Mouse (Mus musculus): Measurements from ENCODE around the gene Ttc37. TPM values are rescaled to one million over a fixed set of nuclear protein-coding genes. Genes with fewer than 3 reads are reported as not detected.
A peak's percentile ranks its signal among the peaks of the same experiment; 100 is the strongest.

Ttc37 gene
- 0.06 TPM in 1 of 2 replicates, not detected in the other for polyA plus RNA-seq (2012; ENCODE audit: insufficient read depth, low replicate concordance)

DNA sequence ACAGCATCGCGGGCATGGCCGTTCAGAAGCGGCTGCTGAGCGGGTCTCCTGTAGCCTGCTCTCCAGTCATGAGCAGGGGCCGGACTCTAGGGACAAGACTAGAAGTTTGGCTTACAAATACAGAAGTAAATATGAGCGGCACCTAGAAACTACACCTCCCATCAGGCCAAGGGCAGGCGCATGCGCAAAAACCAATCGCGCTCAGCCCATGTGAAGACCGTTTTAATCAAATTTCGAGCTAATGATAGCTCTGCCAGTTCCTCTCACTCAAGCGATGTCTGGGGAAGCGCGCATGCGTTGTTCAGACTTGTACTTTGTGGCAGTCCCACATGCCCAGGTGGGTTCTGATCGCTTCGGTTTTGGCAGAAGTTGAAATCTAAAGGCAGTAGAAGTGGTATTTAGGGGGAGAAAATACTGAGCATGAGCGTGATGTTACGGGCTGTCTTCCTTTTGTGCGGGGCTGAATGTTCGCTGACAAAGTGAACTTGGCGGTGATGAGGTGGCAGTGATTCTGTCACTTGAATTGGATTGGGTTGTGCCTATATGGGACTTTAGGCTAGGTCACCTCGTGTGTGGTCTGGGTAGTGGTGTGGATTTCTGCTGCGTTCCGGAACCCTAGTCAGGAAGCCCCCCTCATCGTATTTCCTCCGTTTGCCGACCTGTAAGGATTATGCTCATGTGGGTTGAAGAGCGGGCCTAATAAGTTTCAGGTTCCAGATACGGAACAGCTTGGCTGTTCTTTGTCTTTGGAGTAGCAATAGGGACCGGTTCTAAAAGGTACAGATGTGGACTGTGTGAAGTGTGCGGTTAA lies at the start of gene Ttc37, which contains the start of gene Arsk:
TSS of gene Ttc37 (plus strand) at position 242 of the 811 bp plus-strand sequence.
TSS of gene Arsk (minus strand) at position 168 of the 811 bp plus-strand sequence.
- H3K9me3 ChIP-seq, result no peaks in the 10 kb centered on the region
- peaks cover 35% of the 10 kb centered on the region for H3K36me3 ChIP-seq (replicated peaks; ENCODE audit: low read length)
- peak within 1 kb of the TSS; percentile 98 for H3K4me3 ChIP-seq (replicated peaks)
- H3K27me3 ChIP-seq (replicated peaks), result no peaks in the 10 kb centered on the region
- H3K4me1 ChIP-seq, result peaks cover 24% of the 10 kb centered on the region
- TF ChIP-seq FLI1 (IDR thresholded peaks at IDR 0.05; ENCODE audit: low read length) (no peak), GATA1 (IDR thresholded peaks at IDR 0.05; ENCODE audit: borderline replicate concordance, low read length) (no peak)

DNA sequence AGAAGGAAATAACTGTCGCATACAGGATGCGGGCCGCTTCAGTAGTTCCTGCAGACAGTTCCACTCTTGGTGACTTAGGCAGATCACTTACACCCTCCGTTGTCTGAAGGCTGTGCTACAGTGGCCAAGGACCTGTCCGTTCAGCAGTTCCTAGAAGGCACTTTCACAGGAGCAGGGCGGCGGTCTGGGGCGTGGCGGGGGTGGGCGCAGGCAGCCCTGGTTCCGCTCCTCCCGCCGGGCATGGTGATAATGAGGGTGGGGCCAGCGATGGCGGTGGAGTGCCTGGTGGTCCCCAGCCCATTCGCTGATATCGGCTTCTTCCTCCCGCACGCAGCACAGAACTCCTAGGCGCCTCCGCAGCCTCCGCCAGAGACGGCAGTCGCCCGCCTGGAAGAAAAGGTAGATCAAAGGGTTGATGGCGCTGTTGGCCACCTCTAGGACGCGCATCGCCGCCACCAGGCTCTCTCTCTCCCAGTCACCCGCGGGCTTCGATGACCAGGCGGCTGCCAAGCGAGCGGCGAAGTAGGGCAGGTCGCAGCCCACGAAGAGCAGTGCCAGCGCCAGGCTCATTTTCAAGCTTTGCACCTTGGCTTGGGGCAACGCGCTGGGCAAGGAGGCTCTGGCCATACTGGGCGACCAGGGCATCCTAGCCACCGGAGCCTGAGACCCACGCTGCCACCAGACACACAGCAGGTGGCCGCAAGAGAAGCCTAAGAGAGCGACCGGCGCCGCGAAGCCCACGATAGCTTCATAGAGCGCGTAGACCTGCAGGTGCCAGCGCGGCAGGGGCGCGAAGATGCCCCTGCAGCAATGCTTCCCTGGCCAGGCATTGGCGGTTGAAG lies 42.9 kb upstream of the Ttc37 start:
- Histone ChIP-seq H3K4me1 (peaks cover 17% of the 10 kb centered on the region), H3K4me3 (replicated peaks) (peak overlapping the region; percentile 92), H3K9me3 (no peaks in the 10 kb centered on the region), H3K27me3 (replicated peaks) (peaks cover 31% of the 10 kb centered on the region), H3K36me3 (replicated peaks; ENCODE audit: low read length) (no peaks in the 10 kb centered on the region)
- TF ChIP-seq GATA1 (IDR thresholded peaks at IDR 0.05; ENCODE audit: borderline replicate concordance, low read length), result no peak
- TF ChIP-seq FLI1 (IDR thresholded peaks at IDR 0.05; ENCODE audit: low read length), result no peak

DNA sequence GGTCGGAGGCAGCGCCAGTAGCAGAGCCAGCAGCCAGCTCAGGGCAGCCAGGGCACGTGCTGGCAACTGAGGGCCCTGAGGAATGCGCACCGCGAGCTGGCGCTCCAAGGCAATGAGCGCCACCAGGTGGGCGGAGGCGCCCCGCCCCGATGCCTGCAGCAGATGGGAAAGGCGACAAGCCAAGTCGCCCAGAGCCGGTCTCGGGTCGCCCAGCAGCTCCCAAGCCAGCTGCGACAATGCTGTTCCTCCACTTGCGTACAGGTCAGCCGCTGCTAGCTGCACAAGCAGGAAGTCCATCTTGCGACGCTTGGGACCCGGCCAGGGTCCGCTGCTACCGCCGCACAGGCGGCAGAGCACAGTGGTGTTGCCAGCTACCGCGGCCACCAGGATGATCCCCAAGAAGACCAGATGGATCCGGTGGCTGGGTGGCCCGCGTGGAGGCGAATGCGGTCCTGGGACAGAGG lies 42.2 kb upstream of the Ttc37 start:
- H3K4me1 ChIP-seq, result peaks cover 17% of the 10 kb centered on the region
- TF ChIP-seq FLI1 (IDR thresholded peaks at IDR 0.05; ENCODE audit: low read length), result no peak
- no peaks in the 10 kb centered on the region for H3K36me3 ChIP-seq (replicated peaks; ENCODE audit: low read length)
- H3K4me3 ChIP-seq (replicated peaks), result peak overlapping the region; percentile 92
- H3K27me3 ChIP-seq (replicated peaks), result peaks cover 31% of the 10 kb centered on the region
- no peaks in the 10 kb centered on the region for H3K9me3 ChIP-seq

DNA sequence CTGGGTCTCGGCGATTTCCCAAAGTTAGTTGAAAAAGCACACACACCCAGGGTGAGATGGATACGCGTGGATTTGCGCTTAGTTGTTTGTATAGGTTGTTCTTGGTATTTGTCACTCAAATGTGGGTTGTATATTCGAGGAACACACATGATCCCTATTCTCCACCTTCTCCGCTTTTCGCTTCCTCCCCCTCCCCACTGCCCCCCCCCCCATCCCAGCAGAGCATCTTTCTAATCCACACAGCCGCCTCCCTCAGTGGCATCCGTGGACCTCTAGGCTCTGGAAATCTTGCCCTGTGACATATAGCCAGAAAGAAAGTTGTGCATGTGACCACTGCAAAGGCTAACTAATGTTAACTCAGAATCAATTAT lies 41.7 kb upstream of the Ttc37 start, which contains the start of gene Gpr150:
TSS of gene Gpr150 (minus strand) at position 101 of the 371 bp plus-strand sequence.
- H3K4me1 ChIP-seq, result peaks cover 17% of the 10 kb centered on the region
- H3K36me3 ChIP-seq (replicated peaks; ENCODE audit: low read length), result no peaks in the 10 kb centered on the region
- TF ChIP-seq GATA1 (IDR thresholded peaks at IDR 0.05; ENCODE audit: borderline replicate concordance, low read length) (no peak), FLI1 (IDR thresholded peaks at IDR 0.05; ENCODE audit: low read length) (no peak)
- H3K4me3 ChIP-seq (replicated peaks), result peak within 1 kb of the TSS; percentile 92
- H3K27me3 ChIP-seq (replicated peaks), result peaks cover 31% of the 10 kb centered on the region
- H3K9me3 ChIP-seq, result no peaks in the 10 kb centered on the region

DNA sequence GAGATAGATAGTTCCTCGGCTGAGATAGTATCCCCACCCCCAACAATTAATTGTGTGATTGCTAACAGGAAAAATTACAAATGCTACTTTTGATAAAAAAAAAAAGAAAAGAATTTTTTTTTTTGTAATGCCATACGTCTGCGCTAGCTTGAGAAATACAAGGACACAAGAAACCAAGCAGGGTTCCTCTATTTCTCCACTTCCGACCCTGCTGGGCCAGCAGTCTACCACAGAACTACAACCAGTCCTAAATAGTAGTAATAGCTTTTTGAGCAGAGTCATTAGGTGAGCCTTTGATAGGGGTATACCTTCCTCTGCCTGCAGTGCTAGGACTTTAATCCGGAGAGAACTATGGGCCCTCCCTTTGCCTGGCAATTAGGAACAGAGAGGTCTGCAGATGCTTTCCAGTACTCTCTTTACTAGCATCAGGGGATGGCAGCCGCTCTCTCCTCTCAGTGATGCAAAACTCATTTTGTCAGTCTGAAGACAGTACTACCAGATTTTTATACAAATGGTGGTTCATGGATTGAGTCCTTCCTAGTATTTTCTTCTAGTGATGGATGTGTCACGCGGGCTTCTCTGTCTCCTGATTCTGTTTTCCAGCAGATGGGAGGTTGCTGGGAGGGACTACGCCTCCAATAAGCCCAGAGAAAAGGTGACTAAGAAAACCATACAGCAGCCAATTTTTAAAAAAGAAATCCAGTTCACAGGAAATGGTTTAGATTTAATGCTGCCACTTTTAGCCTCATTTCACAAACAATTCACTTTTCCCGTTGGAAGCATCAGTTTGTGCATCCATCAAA lies 41.1 kb upstream of the Ttc37 start:
- Histone ChIP-seq H3K27me3 (replicated peaks) (peaks cover 31% of the 10 kb centered on the region), H3K4me1 (peaks cover 20% of the 10 kb centered on the region), H3K36me3 (replicated peaks; ENCODE audit: low read length) (peaks cover 4% of the 10 kb centered on the region), H3K9me3 (no peaks in the 10 kb centered on the region), H3K4me3 (replicated peaks) (no peak overlapping the region)
- TF ChIP-seq GATA1 (IDR thresholded peaks at IDR 0.05; ENCODE audit: borderline replicate concordance, low read length) (no peak), FLI1 (IDR thresholded peaks at IDR 0.05; ENCODE audit: low read length) (no peak)

DNA sequence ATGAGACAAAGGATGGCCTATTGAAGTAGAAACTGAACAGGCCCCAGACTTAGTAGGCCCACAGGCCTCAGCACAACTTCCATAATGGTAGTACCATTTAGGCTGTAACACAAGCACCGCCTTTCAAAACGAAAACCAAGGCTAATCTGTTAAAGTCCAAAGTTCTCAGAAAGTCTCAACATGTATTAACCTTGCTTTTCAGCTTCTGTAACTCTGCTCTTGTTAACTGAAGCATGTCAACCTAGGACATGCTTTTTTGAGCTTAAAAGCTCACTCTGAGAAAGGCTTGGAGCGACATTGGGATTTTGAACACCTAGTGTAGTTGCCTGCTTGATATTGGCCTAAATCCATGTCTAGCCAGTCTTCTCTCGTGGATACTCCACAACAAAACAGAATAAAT lies 38.9 kb upstream of the Ttc37 start:
- Histone ChIP-seq H3K27me3 (replicated peaks) (peaks cover 24% of the 10 kb centered on the region), H3K4me3 (replicated peaks) (no peak overlapping the region), H3K4me1 (peaks cover 20% of the 10 kb centered on the region), H3K36me3 (replicated peaks; ENCODE audit: low read length) (peaks cover 13% of the 10 kb centered on the region), H3K9me3 (no peaks in the 10 kb centered on the region)
- no peak for TF ChIP-seq GATA1 (IDR thresholded peaks at IDR 0.05; ENCODE audit: borderline replicate concordance, low read length)
- no peak for TF ChIP-seq FLI1 (IDR thresholded peaks at IDR 0.05; ENCODE audit: low read length)

DNA sequence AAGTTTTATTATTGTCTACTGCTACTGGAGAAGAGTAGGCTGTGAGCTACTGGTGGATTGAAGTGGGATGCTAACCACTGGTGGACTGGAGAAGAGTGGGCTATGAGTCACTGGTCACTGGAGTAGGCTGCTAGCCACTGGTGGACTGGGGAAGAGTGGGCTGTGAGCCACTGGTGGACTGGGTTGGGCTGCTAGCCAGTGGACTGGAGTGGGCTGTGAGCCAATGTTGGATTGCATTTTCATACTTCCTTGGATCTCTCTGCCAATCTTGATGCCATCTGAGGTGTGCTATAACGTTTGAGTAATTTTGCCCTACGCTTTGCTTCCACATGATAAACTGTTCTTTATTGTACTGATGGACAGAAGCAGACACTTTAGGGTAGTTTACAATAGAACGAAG lies 36.4 kb upstream of the Ttc37 start:
- TF ChIP-seq GATA1 (IDR thresholded peaks at IDR 0.05; ENCODE audit: borderline replicate concordance, low read length) (no peak), FLI1 (IDR thresholded peaks at IDR 0.05; ENCODE audit: low read length) (no peak)
- Histone ChIP-seq H3K4me3 (replicated peaks) (no peak overlapping the region), H3K27me3 (replicated peaks) (peaks cover 3% of the 10 kb centered on the region), H3K4me1 (peaks cover 3% of the 10 kb centered on the region; the same call in 1 of the 2 replicates), H3K36me3 (replicated peaks; ENCODE audit: low read length) (peaks cover 31% of the 10 kb centered on the region), H3K9me3 (no peaks in the 10 kb centered on the region)

DNA sequence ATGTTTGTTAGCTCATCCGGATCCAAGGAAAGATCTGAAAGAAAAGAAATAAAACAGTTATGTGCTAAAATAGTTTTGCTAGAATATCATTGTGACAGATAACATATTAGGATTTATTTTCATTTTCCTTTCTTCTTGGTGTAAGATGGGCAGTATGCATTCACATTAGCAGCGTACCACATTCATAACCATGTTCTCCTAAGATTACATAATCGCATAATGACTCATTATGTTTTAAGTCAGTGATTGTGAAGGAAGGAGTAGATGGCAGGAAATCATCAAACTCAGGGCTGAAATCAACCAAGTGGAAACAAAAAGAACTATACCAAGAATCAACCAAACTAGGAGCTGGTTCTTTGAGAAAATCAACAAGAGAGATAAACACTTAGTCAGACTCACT lies 36.0 kb upstream of the Ttc37 start:
- Histone ChIP-seq H3K4me1 (peaks cover 3% of the 10 kb centered on the region; the same call in 1 of the 2 replicates), H3K9me3 (no peaks in the 10 kb centered on the region), H3K27me3 (replicated peaks) (no peaks in the 10 kb centered on the region), H3K36me3 (replicated peaks; ENCODE audit: low read length) (peaks cover 31% of the 10 kb centered on the region), H3K4me3 (replicated peaks) (no peak overlapping the region)
- TF ChIP-seq GATA1 (IDR thresholded peaks at IDR 0.05; ENCODE audit: borderline replicate concordance, low read length) (no peak), FLI1 (IDR thresholded peaks at IDR 0.05; ENCODE audit: low read length) (no peak)

DNA sequence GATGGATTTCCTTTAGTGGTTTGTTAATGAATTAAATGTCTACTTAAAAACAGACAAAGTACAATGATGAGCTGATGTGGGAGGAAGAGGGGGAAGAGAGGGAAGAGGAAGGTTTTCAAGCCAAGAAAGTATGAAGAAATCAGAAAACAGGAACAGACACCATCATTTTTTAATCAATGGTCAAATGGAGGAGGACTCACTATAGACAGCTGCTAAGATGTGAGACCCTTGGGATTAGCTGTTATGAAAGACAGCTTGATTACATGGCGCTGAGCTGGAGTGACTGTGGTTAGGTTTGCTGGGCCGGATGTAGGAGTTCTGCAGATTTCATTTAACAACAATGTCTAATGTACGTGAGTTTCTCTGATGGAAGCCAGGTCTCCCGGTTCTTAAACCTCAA lies 35.0 kb upstream of the Ttc37 start:
- H3K9me3 ChIP-seq, result no peaks in the 10 kb centered on the region
- peaks cover 3% of the 10 kb centered on the region; the same call in 1 of the 2 replicates for H3K4me1 ChIP-seq
- H3K4me3 ChIP-seq (replicated peaks), result no peak overlapping the region
- peaks cover 31% of the 10 kb centered on the region for H3K36me3 ChIP-seq (replicated peaks; ENCODE audit: low read length)
- H3K27me3 ChIP-seq (replicated peaks), result no peaks in the 10 kb centered on the region
- TF ChIP-seq GATA1 (IDR thresholded peaks at IDR 0.05; ENCODE audit: borderline replicate concordance, low read length), result no peak
- no peak for TF ChIP-seq FLI1 (IDR thresholded peaks at IDR 0.05; ENCODE audit: low read length)

Data from megakaryocyte, embryonic 14.5 days (primary cell).